Mouse (Mus musculus) bone marrow macrophage, adult 2 months (primary cell): ENCODE measurements at regions not wholly inside any gene's neighbourhood (a gene's known extent, or its start where the extent isn't known, plus 50 kb on each side); places are given as distances from the start of the nearest gene placed in this dataset.

Experiments used
- H3K27ac ChIP-seq: 2 replicates; pipeline ENCODE4 v1.5.1; 2012; ENCODE audit warnings: low read depth, low read length; ENCODE audit not compliant: insufficient read depth
- H3K4me1 ChIP-seq: 2 replicates; pipeline ENCODE4 v1.6.1; 2012; ENCODE audit warnings: low read length; ENCODE audit not compliant: control insufficient read depth, insufficient read depth
- H3K4me3 ChIP-seq: 2 replicates; pipeline ENCODE4 v1.5.1; 2012; ENCODE audit warnings: mild to moderate bottlenecking, low read length, moderate library complexity; ENCODE audit not compliant: insufficient read depth
- CTCF ChIP-seq: IDR thresholded peaks from 2 replicates; pipeline ENCODE4 v1.5.1; 2012; ENCODE audit warnings: low read depth, mild to moderate bottlenecking, low read length, moderate library complexity
- POLR2A ChIP-seq: IDR thresholded peaks from 2 replicates; pipeline ENCODE4 v1.6.1; 2012; ENCODE audit warnings: mild to moderate bottlenecking, low read depth, low read length, borderline replicate concordance

DNA sequence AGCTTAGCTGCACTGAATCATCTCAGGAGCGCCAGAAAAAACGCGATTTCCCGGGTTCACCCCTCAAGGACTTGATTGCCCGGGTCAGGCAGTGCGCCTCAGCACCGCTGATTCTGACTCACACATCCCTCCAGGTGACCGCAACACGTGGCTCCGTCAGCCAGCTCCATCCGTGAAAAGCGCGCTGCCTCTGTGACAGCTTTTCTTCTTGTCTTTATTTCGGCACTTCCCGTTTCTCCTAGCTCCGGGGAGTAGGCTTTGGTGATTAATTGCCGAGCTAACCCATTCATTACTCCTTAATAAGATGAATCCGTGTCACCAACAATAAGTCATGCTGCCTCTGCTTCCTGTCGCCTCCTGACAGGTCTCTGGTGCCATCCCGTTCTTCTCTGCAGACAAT is 108.6 kb downstream of the Katnal1 start:
- H3K4me3 ChIP-seq, result no peak overlapping the region
- no peak overlapping the region for H3K27ac ChIP-seq
- TF ChIP-seq POLR2A (no peak), CTCF (no peak)

DNA sequence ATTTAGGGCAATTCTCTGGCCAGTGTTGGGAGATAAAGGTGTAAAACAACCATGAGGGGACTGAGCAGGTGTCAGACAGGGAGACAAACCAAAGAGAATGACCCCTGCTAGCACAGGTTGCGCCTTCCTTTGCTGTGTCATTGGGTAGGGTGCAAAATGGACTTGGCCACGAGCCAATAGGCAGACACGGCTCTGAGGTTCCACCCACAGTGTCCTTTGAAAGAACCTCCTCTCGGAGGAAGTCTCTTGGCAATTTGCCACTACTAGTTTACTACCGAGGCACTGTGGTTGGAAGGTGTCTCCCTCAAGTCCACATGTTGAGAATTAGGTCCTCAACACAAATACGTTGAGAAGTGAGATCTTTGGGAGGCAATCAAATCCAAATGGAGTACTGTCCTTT is 109.7 kb downstream of the Katnal1 start:
- H3K4me1 ChIP-seq, result peaks cover 18% of the 10 kb centered on the region
- H3K4me3 ChIP-seq, result no peak overlapping the region
- no peak overlapping the region for H3K27ac ChIP-seq
- TF ChIP-seq CTCF (no peak), POLR2A (no peak)

More for the DNA sequence above, 108.6 kb downstream of the Katnal1 start:
- peaks cover 18% of the 10 kb centered on the region for H3K4me1 ChIP-seq

GRCm38 (mm10) chr5:148818746-148819145 is 110.4 kb downstream of the Katnal1 start:
- Histone ChIP-seq H3K4me3 (no peak overlapping the region), H3K27ac (no peak overlapping the region), H3K4me1 (peaks cover 18% of the 10 kb centered on the region)
- no peak for TF ChIP-seq CTCF
- TF ChIP-seq POLR2A, result no peak

GRCm38 (mm10) chr5:148812840-148813239 is 116.3 kb downstream of the Katnal1 start:
- TF ChIP-seq POLR2A (no peak), CTCF (no peak)
- Histone ChIP-seq H3K4me1 (no peaks in the 10 kb centered on the region), H3K27ac (no peak overlapping the region), H3K4me3 (no peak overlapping the region)

- no peak overlapping the region for H3K27ac ChIP-seq
- no peaks in the 10 kb centered on the region for H3K4me1 ChIP-seq
- TF ChIP-seq CTCF, result no peak
- TF ChIP-seq POLR2A, result no peak
- no peak overlapping the region for H3K4me3 ChIP-seq
Observed at GRCm38 (mm10) chr5:148812016-148812415, 117.1 kb downstream of the Katnal1 start.

DNA sequence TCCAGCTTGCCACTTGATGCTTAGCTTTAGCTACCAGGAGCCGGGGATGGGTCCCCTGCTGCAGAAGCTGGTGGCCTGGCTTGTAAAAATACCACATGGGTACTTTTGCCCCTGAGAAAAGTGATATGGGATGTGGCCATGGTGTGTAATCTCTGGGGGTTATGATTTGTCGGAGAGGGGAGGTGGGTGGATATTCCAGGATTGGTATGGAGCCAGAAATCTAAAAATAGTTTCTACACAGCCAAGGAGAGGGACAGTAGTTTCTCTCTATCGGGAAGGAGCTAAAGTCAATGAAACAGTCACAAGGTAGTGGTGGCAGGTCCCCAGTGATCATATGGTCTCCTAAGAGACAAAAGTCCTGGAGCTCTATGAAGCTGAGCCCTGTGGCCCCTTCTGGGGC is 119.6 kb downstream of the Katnal1 start:
- no peaks in the 10 kb centered on the region for H3K4me1 ChIP-seq
- no peak overlapping the region for H3K4me3 ChIP-seq
- TF ChIP-seq CTCF (no peak), POLR2A (no peak)
- H3K27ac ChIP-seq, result no peak overlapping the region

DNA sequence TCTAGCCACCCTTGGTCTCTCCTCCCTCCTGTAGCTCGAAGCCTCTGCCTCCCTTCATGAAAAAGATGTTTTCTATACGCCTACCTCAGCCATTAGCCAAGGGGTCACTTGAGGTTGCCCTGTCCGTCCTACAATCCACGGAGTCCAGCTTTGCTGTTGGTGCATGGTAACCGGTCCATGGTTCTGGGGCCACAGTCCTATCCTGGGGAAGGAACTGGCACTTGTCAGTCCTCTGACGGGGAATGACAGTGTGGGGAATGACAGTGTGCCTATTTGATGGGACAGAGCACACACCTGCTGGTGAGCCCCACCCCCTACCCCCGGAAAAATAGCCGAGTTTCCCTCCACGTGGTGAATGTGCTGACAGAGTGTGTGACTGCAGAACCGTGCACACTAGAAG is 120.1 kb downstream of the Katnal1 start:
- H3K27ac ChIP-seq, result no peak overlapping the region
- no peak overlapping the region for H3K4me3 ChIP-seq
- TF ChIP-seq CTCF (no peak), POLR2A (no peak)
- H3K4me1 ChIP-seq, result no peaks in the 10 kb centered on the region

- Histone ChIP-seq H3K4me3 (no peak overlapping the region), H3K4me1 (no peaks in the 10 kb centered on the region), H3K27ac (no peak overlapping the region)
- peak; percentile 81 for TF ChIP-seq CTCF
- no peak for TF ChIP-seq POLR2A
Observed at GRCm38 (mm10) chr5:148808426-148808825, 120.7 kb downstream of the Katnal1 start.

- no peak overlapping the region for H3K4me3 ChIP-seq
- no peak overlapping the region for H3K27ac ChIP-seq
- no peak for TF ChIP-seq CTCF
- no peak for TF ChIP-seq POLR2A
- no peaks in the 10 kb centered on the region for H3K4me1 ChIP-seq
Observed at GRCm38 (mm10) chr5:148807612-148808011, 121.5 kb downstream of the Katnal1 start.

DNA sequence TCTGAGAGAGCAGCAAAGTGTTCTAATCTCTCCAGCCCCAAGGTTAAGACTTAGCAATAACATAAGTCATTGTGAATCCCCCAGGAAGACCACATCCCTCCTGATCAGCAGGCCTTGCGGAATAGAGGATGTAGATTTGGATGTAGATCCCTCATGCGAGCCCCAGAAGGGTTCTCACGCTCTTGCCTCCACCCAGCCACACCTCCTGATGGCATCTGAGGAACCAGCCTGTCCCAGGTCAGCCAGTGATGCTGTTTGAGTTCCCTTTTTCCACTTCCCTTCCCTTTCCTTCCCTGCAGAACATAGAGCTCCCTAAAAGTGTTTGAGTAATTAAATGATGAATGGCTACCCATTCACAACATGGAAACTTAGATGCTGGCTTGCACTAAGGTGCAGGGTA is 124.1 kb downstream of the Katnal1 start:
- no peak overlapping the region for H3K27ac ChIP-seq
- TF ChIP-seq POLR2A, result no peak
- TF ChIP-seq CTCF, result no peak
- no peaks in the 10 kb centered on the region for H3K4me1 ChIP-seq
- no peak overlapping the region for H3K4me3 ChIP-seq

GRCm38 (mm10) chr5:148803772-148804171 is 125.3 kb downstream of the Katnal1 start:
- TF ChIP-seq POLR2A (no peak), CTCF (no peak)
- no peak overlapping the region for H3K4me3 ChIP-seq
- H3K4me1 ChIP-seq, result 0 out of 2 replicates have a peak, but pooled peaks cover under 1% of the 10 kb centered on the region
- H3K27ac ChIP-seq, result no peak overlapping the region

DNA sequence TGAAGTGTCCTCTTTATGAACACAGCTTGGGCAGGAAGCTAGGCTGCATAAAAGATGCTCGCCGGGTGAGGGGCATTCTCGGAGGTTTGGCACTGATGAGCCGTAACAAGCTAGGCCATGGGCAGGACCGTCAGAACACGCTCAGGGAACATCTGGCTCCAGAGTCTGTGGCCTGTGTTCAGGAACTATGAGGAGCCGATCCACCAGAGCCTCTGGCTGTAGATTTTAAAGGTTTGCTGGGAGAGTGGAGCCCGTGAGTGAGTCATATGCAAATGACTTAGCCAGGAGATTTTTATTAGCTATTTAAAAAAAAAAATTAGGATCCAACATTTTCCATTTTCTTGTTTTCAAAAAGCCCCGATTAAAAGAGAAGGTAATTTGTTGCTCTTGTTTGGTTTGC is 126.4 kb downstream of the Katnal1 start:
- Histone ChIP-seq H3K4me3 (no peak overlapping the region), H3K27ac (no peak overlapping the region), H3K4me1 (0 out of 2 replicates have a peak, but pooled peaks cover 2% of the 10 kb centered on the region)
- TF ChIP-seq CTCF (no peak), POLR2A (no peak)
